Mouse (Mus musculus): ENCODE results near the gene Metap2. TPM values are rescaled to one million over a fixed set of nuclear protein-coding genes. Genes with fewer than 3 reads are reported as not detected.
A peak's percentile ranks its signal among the peaks of the same experiment; 100 is the strongest.

Metap2 gene
- polyA plus RNA-seq, 1 experiment from 2014 or later: 200 TPM

GRCm38 (mm10) chr10:93924666-93925065 is 27.8 kb upstream of the Metap2 start:
- H3K9me3 ChIP-seq: 0 out of 2 replicates have a peak, but pooled peaks cover 4% of the 10 kb centered on the region
- H3K36me3 ChIP-seq (replicated peaks): no peaks in the 10 kb centered on the region
- no peaks in the 10 kb centered on the region for H3K4me1 ChIP-seq
- no peak overlapping the region for H3K9ac ChIP-seq
- H3K27me3 ChIP-seq: no peaks in the 10 kb centered on the region
- no peak overlapping the region for H3K27ac ChIP-seq
- no peak overlapping the region for H3K4me3 ChIP-seq (replicated peaks)
- WGBS: 81% methylated on average over 5 of the region's 5 CpGs
- H3K4me2 ChIP-seq: no peak overlapping the region
- ATAC-seq (ENCODE audit: low FRiP score): no peak

GRCm38 (mm10) chr10:93921160-93921559 is 24.3 kb upstream of the Metap2 start:
- Histone ChIP-seq H3K4me3 (replicated peaks) (no peak overlapping the region), H3K9ac (no peak overlapping the region), H3K27me3 (0 out of 2 replicates have a peak, but pooled peaks cover 4% of the 10 kb centered on the region), H3K4me2 (no peak overlapping the region), H3K4me1 (peaks cover 3% of the 10 kb centered on the region; the same call in 1 of the 2 replicates), H3K36me3 (replicated peaks) (no peaks in the 10 kb centered on the region), H3K9me3 (no peaks in the 10 kb centered on the region), H3K27ac (no peak overlapping the region)
- 95% methylated on average over 4 of the region's 4 CpGs for WGBS
- no peak for ATAC-seq (ENCODE audit: low FRiP score)

- Histone ChIP-seq H3K9me3 (no peaks in the 10 kb centered on the region), H3K36me3 (replicated peaks) (no peaks in the 10 kb centered on the region), H3K9ac (no peak overlapping the region), H3K4me2 (no peak overlapping the region), H3K4me1 (peaks cover 16% of the 10 kb centered on the region), H3K27me3 (peaks cover 13% of the 10 kb centered on the region; the same call in 1 of the 2 replicates), H3K4me3 (replicated peaks) (no peak overlapping the region), H3K27ac (no peak overlapping the region)
- no peak for ATAC-seq (ENCODE audit: low FRiP score)
- WGBS: 80% methylated on average over 13 of the region's 13 CpGs
These were observed 22.3 kb upstream of the Metap2 start for GRCm38 (mm10) chr10:93919227-93919626.

GRCm38 (mm10) chr10:93918701-93919100 is 21.8 kb upstream of the Metap2 start:
- H3K36me3 ChIP-seq (replicated peaks): no peaks in the 10 kb centered on the region
- no peak overlapping the region for H3K9ac ChIP-seq
- H3K27me3 ChIP-seq: peaks cover 18% of the 10 kb centered on the region; the same call in 1 of the 2 replicates
- 53% methylated on average over 6 of the region's 6 CpGs for WGBS
- H3K4me2 ChIP-seq: no peak overlapping the region
- peaks cover 16% of the 10 kb centered on the region for H3K4me1 ChIP-seq
- no peak overlapping the region for H3K27ac ChIP-seq
- no peak overlapping the region for H3K4me3 ChIP-seq (replicated peaks)
- no peak for ATAC-seq (ENCODE audit: low FRiP score)
- H3K9me3 ChIP-seq: no peaks in the 10 kb centered on the region

- Histone ChIP-seq H3K4me3 (replicated peaks) (no peak overlapping the region), H3K4me1 (peaks cover 16% of the 10 kb centered on the region), H3K9ac (no peak overlapping the region), H3K27me3 (peaks cover 18% of the 10 kb centered on the region; the same call in 1 of the 2 replicates), H3K27ac (no peak overlapping the region), H3K9me3 (no peaks in the 10 kb centered on the region), H3K4me2 (no peak overlapping the region), H3K36me3 (replicated peaks) (no peaks in the 10 kb centered on the region)
- WGBS: 92% methylated on average over 2 of the region's 2 CpGs
- no peak for ATAC-seq (ENCODE audit: low FRiP score)
These were observed 21.2 kb upstream of the Metap2 start for GRCm38 (mm10) chr10:93918087-93918486.

GRCm38 (mm10) chr10:93916778-93917177 is 19.9 kb upstream of the Metap2 start:
- 75% methylated on average over 2 of the region's 2 CpGs for WGBS

GRCm38 (mm10) chr10:93915531-93916275 is 18.8 kb upstream of the Metap2 start:
- Histone ChIP-seq H3K27ac (no peak overlapping the region), H3K9me3 (no peaks in the 10 kb centered on the region), H3K27me3 (peaks cover 18% of the 10 kb centered on the region; the same call in 1 of the 2 replicates), H3K4me1 (peaks cover 16% of the 10 kb centered on the region), H3K36me3 (replicated peaks) (no peaks in the 10 kb centered on the region), H3K9ac (no peak overlapping the region), H3K4me3 (replicated peaks) (no peak overlapping the region), H3K4me2 (peak overlapping the region; percentile 38)
- ATAC-seq (ENCODE audit: low FRiP score): no peak
- WGBS: 17% methylated on average over 11 of the region's 11 CpGs

More at GRCm38 (mm10) chr10:93916778-93917177, 19.9 kb upstream of the Metap2 start:
- peaks cover 18% of the 10 kb centered on the region; the same call in 1 of the 2 replicates for H3K27me3 ChIP-seq
- no peak overlapping the region for H3K4me3 ChIP-seq (replicated peaks)
- no peak for ATAC-seq (ENCODE audit: low FRiP score)
- H3K27ac ChIP-seq: no peak overlapping the region
- H3K4me2 ChIP-seq: no peak overlapping the region
- no peaks in the 10 kb centered on the region for H3K9me3 ChIP-seq
- H3K36me3 ChIP-seq (replicated peaks): no peaks in the 10 kb centered on the region
- no peak overlapping the region for H3K9ac ChIP-seq
- peaks cover 16% of the 10 kb centered on the region for H3K4me1 ChIP-seq

- peaks cover 18% of the 10 kb centered on the region; the same call in 1 of the 2 replicates for H3K27me3 ChIP-seq
- no peak overlapping the region for H3K4me3 ChIP-seq (replicated peaks)
- no peaks in the 10 kb centered on the region for H3K9me3 ChIP-seq
- H3K27ac ChIP-seq: no peak overlapping the region
- H3K4me2 ChIP-seq: no peak overlapping the region
- ATAC-seq (ENCODE audit: low FRiP score): no peak
- H3K36me3 ChIP-seq (replicated peaks): no peaks in the 10 kb centered on the region
- peaks cover 16% of the 10 kb centered on the region for H3K4me1 ChIP-seq
- no peak overlapping the region for H3K9ac ChIP-seq
- WGBS: 81% methylated on average over 5 of the region's 5 CpGs
These were observed 16.6 kb upstream of the Metap2 start for GRCm38 (mm10) chr10:93913525-93913924.

- no peaks in the 10 kb centered on the region for H3K9me3 ChIP-seq
- H3K4me2 ChIP-seq: no peak overlapping the region
- no peak overlapping the region for H3K27ac ChIP-seq
- peaks cover 18% of the 10 kb centered on the region; the same call in 1 of the 2 replicates for H3K27me3 ChIP-seq
- peaks cover 16% of the 10 kb centered on the region for H3K4me1 ChIP-seq
- no peak overlapping the region for H3K9ac ChIP-seq
- H3K4me3 ChIP-seq (replicated peaks): no peak overlapping the region
- H3K36me3 ChIP-seq (replicated peaks): no peaks in the 10 kb centered on the region
- 88% methylated on average over 1 of the region's 1 CpGs for WGBS
- no peak for ATAC-seq (ENCODE audit: low FRiP score)
These were observed 16.0 kb upstream of the Metap2 start for GRCm38 (mm10) chr10:93912917-93913316.

GRCm38 (mm10) chr10:93912136-93912855 is 15.4 kb upstream of the Metap2 start:
- no peak overlapping the region for H3K4me3 ChIP-seq (replicated peaks)
- H3K4me1 ChIP-seq: peaks cover 16% of the 10 kb centered on the region
- 90% methylated on average over 5 of the region's 5 CpGs for WGBS
- ATAC-seq (ENCODE audit: low FRiP score): no peak
- H3K4me2 ChIP-seq: no peak overlapping the region
- no peak overlapping the region for H3K9ac ChIP-seq
- no peaks in the 10 kb centered on the region for H3K9me3 ChIP-seq
- no peaks in the 10 kb centered on the region for H3K36me3 ChIP-seq (replicated peaks)
- H3K27ac ChIP-seq: no peak overlapping the region
- H3K27me3 ChIP-seq: peaks cover 15% of the 10 kb centered on the region; the same call in 1 of the 2 replicates

GRCm38 (mm10) chr10:93911326-93911725 is 14.4 kb upstream of the Metap2 start:
- H3K36me3 ChIP-seq (replicated peaks): no peaks in the 10 kb centered on the region
- H3K27ac ChIP-seq: no peak overlapping the region
- H3K9ac ChIP-seq: no peak overlapping the region
- no peaks in the 10 kb centered on the region for H3K9me3 ChIP-seq
- peaks cover 15% of the 10 kb centered on the region for H3K4me1 ChIP-seq
- H3K4me3 ChIP-seq (replicated peaks): no peak overlapping the region
- WGBS: 90% methylated on average over 5 of the region's 5 CpGs
- ATAC-seq (ENCODE audit: low FRiP score): no peak
- peaks cover 15% of the 10 kb centered on the region; the same call in 1 of the 2 replicates for H3K27me3 ChIP-seq
- no peak overlapping the region for H3K4me2 ChIP-seq

- no peaks in the 10 kb centered on the region for H3K9me3 ChIP-seq
- no peak overlapping the region for H3K27ac ChIP-seq
- H3K4me1 ChIP-seq: peaks cover 2% of the 10 kb centered on the region; the same call in 1 of the 2 replicates
- no peak overlapping the region for H3K9ac ChIP-seq
- no peak for ATAC-seq (ENCODE audit: low FRiP score)
- no peak overlapping the region for H3K4me2 ChIP-seq
- H3K27me3 ChIP-seq: peaks cover 11% of the 10 kb centered on the region; the same call in 1 of the 2 replicates
- 79% methylated on average over 5 of the region's 5 CpGs for WGBS
- no peaks in the 10 kb centered on the region for H3K36me3 ChIP-seq (replicated peaks)
- no peak overlapping the region for H3K4me3 ChIP-seq (replicated peaks)
These were observed 13.0 kb upstream of the Metap2 start for GRCm38 (mm10) chr10:93909811-93910446.
